Mouse (Mus musculus): ENCODE measurements around the gene Kctd17.

GRCm38 (mm10) chr15:78382115-78382514 lies 46.2 kb upstream of the Kctd17 start:
- no peak for TF ChIP-seq GATA1 (IDR thresholded peaks at IDR 0.05; ENCODE audit: borderline replicate concordance, low read length)
- no peak for TF ChIP-seq FLI1 (IDR thresholded peaks at IDR 0.05; ENCODE audit: low read length)

All from megakaryocyte, embryonic 14.5 days (primary cell).